Mouse (Mus musculus): Measurements from ENCODE around the gene 2700081O15Rik. TPM values are rescaled to one million over a fixed set of nuclear protein-coding genes. Genes with fewer than 3 reads are reported as not detected.

2700081O15Rik gene
- polyA plus RNA-seq (2012; rRNA removed): 140 and 156 TPM in 2 replicates

GRCm38 (mm10) chr19:7416834-7417735, at the start of gene 2700081O15Rik:
Gene 2700081O15Rik, plus strand, starts transcription at chr19:7417625.

DNA sequence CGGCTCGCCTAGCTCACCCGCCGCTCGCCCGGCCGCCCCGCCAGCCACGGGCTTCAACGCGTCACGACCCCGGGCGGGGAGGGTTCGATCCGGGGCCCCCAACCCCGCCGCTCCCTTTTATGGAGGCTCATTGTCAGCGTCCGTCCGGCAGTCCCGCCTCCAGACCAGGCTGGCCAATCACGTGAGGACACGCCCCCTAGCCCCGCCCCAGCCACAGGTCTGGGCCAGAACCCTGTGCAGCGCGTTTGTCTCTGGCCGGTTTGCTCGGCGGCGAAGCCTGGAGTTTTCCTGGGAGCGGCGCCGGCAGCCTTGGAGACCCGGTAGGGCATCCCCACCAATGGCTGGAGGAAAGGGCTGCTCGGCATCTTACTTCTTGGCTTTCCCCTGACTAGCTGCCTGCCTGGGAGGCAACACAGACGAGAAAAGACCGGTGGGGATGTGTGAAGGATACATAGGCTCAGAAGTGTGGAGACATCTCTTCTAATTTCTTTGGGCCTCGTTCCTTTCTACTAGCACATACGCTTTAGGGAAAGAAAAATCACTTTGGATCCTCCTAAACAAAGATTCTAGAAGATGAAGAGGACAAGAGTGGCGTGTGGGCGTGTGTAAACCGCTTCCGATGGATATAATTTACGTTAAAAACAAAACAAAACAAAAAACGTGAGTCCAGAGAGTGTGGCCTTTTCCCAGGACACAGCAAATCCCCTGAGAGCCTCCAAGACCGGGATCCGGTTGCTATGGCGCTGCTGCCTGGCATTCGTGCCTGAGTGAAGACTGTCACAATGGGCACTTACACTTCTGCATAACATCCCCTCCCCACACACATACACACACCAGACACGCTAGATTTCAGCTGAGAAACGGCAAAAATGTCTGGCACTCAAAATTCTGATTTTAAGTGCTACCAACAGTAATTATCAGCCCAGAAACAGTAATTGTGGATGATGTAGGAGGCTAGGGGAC, 34.2 kb upstream of the 2700081O15Rik start, which contains the start of gene Spindoc:
TSS of gene Spindoc (minus strand) at position 92 of the 963 bp plus-strand sequence.

Other genes with a start within 250 kb of the 2700081O15Rik start
- 162 and 172 TPM in 2 replicates for gene Otub1, start 211.3 kb upstream of the 2700081O15Rik start, polyA plus RNA-seq (2012; rRNA removed)
- gene Cox8a, start 200.0 kb upstream of the 2700081O15Rik start, polyA plus RNA-seq (2012; rRNA removed): 562 and 588 TPM in 2 replicates
- 68.7 and 70.7 TPM in 2 replicates for gene Naa40, start 176.4 kb upstream of the 2700081O15Rik start, polyA plus RNA-seq (2012; rRNA removed)
- 148 and 215 TPM in 2 replicates for gene Rcor2, start 150.3 kb upstream of the 2700081O15Rik start, polyA plus RNA-seq (2012; rRNA removed)
- 65.3 and 69.7 TPM in 2 replicates for gene Mark2, start 75.8 kb upstream of the 2700081O15Rik start, polyA plus RNA-seq (2012; rRNA removed)
- 38.2 and 39.4 TPM in 2 replicates for gene Spindoc, start 34.6 kb upstream of the 2700081O15Rik start, polyA plus RNA-seq (2012; rRNA removed)
- 374 and 377 TPM in 2 replicates for gene Rtn3, start 65.7 kb downstream of the 2700081O15Rik start, polyA plus RNA-seq (2012; rRNA removed)
- 14.2 and 17.2 TPM in 2 replicates for gene Atl3, start 76.4 kb downstream of the 2700081O15Rik start, polyA plus RNA-seq (2012; rRNA removed)
- gene Pla2g16, start 139.8 kb downstream of the 2700081O15Rik start, polyA plus RNA-seq (2012; rRNA removed): 4.4 and 5.3 TPM in 2 replicates
- gene Lgals12, start 189.6 kb downstream of the 2700081O15Rik start, polyA plus RNA-seq (2012; rRNA removed): 0.65 and 0.81 TPM in 2 replicates
- not detected in 2 replicates for gene Hrasls5, start 194.9 kb downstream of the 2700081O15Rik start, polyA plus RNA-seq (2012; rRNA removed)